Mouse (Mus musculus) CD8-positive naive resting alpha-beta T cell, adult 2 months (primary cell): ENCODE measurements around the gene Pak6.

Experiments used
- DNase-seq, 2 experiments: peaks; one replicate each; pipeline ENCODE4 v3.0.0; 2022; ENCODE audit warnings: low read depth in 2 of 2, low spot score in 2 of 2

The Pak6 gene

DNA sequence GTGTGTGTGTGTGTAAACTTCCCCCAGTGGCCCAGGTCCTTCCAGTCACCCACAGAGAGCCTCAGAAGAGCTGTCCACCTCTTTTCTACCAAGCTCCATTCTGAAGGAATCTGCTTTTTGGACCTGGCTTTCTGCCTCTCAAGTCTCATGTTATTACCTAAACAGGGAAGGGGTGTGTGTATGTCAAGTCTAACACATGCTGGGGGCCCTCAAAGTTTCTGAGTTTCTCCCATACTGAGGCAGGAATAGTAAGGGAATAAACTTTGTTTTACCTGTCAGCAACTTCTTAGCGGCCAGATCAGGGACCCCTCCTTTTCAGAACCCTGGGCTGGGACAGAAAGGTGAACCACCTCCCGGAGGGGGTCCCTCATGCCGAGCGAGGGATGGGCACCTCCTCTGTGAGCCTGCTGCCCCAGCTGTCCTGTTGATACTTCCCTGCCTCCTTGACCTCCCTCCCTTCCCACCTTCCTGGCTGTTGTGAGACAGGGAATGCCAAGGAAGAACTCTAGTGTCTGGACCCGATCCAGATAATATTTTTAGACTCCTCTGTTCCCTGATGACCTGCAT, 34.3 kb downstream of the Pak6 start:
- no peak for DNase-seq

DNA sequence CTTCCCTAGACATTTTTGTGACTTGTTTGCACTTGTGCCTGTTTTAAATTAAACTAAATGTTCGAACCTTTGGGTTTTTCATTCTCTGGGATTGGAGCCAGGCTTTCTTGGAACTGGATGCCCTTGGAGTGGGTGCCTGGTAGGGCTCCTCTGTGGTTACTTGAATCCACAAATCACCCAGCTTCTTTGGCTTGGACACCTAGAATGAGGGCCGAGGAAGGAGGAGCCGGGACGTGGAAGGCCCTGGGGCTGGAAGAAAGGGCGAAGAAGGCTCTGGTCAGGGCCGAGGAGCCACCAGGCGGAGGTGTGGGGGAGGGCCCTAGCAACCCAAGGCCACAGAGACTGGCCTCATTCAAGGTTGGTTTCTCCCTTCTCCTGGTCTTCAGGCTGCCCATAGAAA, 34.9 kb downstream of the Pak6 start:
- DNase-seq = no peak

DNA sequence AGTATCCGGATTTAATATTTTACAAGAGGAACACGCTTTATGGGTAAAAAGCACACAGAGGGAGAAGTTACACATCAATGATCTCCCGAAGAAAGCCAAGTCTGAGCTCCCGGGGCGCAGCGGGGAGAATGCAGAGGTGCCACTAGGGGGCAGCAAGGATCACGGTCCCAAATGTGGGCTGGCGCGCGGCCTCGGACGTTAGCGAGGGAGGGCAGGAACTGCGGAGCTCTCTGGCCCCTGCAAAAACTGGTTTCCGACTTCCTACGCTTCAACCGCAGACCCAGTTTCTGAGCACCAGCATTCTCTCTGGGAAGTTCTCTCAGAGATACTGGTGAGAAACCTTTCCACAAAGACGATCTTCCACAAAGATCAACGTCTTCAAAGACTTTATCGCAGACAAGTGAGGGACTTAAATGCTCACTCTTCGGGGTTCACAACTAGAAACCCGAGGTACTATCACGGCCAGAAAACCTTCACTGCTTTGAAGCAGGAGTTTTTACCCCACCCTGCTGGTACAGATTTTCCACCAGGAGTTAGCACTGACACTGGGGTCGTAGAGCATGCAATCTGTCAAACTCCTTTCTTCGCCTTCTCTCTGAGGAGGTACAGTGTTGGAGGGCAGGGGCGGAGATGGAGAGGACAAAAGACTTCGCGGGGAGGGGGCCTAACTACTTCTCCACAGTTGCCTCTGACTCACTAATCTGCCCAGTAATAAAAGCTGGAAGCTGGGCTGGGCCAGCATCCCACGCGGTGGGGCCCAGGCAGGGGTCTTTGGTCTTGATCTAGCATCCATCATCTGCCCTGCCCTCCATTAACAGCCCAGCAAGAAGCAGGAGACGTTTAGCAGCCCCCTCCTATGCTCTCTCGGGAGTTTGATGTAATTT, 37.3 kb downstream of the Pak6 start:
- DNase-seq = peak; percentile 59 to 74

DNA sequence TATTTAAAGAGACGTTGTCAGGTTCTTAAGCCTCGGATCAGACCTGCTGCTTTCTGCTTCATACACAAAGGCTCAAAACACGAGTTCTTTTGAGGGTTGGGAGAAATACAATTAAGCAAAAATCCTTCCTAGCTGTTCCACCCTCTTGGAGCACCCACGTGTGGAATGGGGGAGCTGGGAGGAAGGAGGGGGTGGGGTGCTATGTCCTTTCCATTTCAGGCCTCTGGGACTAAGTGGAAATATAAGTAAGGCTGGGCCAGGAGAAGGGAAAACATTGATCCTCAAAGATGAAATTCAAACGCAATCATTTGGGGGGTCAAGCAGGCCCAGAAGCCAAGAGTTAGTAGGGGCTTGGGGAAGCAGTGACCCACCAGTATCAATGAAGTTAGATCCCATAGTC, 38.1 kb downstream of the Pak6 start:
- no peak for DNase-seq

DNA sequence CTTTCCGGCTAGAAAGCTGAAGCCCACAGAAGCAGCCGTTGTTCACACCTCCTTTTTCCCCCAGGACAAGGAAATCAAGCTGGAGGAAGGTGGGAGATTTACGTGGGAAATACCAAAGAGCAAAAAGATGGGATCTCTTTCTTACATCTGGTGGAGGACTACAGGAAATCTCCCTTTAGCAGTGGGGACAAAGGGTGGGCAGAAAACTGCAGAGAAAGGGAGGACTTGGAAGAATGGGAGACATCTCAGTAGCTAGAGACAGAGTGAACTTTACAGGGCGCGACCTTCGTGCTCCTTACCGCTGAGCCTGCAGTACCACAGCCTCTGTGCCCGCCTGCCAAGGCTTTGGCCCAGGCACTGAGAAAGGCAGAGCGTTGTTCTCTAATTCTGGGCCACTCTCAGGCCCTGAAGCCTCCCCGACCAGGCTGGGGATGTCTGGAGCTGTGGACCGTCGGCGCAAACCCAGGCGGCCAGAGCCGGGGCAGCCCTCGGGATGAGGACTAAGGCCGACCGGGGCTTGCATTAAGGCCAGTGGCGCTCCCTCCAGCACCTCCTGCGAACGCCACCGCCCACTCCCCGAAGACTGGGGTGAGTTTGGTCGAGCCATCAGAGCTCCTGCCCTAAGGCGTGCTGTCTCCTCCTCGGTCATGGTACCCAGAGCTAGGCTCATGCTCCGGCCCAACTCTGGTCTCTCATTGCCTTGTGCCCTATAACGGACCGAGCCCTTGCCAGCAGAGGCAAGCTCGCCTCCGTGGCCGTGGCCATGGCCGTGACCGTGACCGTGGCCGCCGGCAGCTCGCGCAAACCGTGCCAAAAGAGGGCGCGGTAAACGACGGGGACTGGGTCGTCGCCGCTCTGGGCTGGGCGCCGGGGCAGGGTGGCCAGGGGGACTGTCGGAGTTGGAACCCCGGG, 39.1 kb downstream of the Pak6 start:
- no peak for DNase-seq

DNA sequence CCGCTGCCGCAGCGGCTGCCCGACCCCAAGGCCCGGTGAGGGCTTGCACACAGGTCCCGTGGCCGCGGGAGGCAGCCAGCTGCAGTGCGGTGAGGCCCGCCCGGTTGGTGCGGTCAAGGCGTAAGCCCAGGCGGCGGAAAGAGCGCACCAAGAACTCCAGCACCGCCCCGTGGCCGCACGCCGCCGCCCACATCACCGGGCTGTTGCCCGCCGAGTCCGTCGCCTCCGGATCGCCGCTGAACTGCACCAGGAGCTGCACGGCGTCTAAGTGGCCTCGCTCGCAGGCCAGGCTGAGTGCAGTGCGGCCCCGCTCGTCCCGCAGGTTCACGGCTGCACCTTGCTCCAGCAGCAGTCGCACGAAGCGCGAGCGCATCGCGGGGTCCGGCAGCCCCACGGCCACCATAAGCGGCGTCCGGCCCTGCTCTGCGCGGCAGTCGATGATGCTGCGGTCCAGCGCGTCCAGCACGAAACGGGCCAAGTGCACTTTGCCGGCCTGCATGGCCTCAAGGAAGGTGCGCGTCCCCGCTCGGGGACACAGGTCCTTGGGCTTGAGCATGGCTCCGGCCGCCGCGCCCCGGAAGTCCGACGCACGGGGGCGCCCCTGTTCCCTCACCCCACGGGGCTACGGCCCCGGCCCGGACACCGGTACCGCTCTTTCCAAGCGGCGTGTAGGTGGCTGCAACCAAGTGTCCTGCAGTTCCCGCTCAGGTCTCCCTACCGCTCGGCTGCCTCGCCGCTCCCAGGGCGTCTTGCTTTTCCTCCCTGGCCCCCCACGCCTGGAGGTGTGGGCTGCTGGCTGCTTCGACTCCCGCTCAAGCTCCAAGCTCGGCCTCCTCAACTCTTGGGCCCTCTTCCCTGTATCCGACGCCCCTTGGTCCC, 40.0 kb downstream of the Pak6 start:
- DNase-seq = no peak

DNA sequence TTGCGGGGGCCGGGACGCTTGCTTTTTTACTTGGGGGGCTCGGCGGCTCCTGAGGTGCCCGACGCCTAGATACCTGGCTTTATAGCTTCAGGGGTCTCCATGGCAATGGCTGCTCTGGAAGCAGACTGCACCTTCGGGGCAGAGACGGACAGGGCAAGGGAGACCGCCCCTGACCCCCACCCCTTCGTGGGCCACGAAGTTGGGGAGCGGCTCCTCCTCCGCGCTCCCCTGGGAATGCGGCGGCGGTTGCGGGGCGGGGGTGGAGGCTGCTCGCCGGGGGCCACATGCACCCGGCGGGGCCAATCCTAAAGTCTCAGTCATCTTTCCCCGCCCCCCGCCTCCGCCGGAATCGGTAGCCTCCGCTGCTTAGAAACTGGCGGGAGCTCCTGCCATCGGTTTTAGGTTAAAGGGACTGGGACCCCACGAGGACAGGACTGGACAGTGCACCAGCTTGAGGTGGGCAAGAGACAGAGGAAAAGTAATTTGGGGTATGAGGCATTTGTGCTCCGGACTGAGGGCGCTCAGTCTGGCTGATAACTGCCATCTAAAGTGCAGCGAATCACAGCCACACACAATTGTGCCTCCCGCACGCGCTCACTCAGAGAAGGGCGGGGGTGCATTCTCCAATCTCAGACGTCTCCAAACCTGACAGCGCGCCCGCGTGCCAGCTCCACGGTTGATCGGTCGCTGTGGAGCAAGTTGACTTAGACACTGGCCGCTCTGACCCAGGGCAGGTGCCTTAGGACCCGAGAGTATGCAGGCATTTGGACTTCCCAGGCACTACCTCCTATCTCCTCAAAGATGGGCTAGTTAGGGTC, 41.0 kb downstream of the Pak6 start, which contains the start of gene Ankrd63:
Ankrd63 (minus strand) TSS at position 51 of the 818 bp plus-strand sequence.
- DNase-seq = no peak

DNA sequence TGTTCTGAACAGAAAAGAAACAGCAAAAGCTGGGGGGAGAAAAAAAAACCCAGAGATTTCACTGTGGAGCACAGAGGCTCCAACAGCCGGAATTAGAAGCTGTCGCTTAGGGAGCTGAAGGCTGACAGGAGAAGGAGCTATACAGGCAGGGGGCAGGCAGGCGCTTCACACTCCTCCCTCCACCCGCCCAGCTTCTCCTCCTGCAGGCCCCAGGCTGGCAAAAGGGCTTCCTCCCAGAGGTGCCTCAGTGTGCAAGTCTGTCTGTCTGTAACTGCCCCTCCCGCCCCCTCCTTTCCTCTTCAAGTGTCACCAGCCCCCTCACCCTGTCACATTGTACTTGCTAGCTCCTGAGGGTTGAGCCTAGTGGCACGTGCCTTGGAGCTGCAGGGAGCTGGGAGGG, 43.3 kb downstream of the Pak6 start:
- no peak for DNase-seq

DNA sequence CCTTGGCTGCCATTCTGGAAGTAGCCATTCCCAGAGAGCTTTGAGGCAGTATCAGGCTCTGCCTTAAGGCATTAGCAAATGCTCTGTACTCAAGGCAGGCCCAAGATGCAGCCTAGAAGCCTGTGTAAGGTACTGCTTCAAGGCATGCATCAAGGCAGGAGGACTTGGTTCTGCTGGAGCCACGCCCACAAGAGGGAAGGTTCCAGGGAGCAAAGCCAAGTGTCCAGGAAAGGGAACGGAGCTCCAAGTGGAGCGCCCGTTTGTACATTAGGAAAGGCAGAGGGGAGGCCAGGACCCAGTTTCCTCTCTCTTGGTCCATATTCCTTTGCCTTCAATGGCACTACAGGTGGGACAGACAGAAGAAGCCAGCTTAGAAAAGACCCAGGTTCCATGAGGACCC, 45.4 kb downstream of the Pak6 start:
- DNase-seq = no peak

DNA sequence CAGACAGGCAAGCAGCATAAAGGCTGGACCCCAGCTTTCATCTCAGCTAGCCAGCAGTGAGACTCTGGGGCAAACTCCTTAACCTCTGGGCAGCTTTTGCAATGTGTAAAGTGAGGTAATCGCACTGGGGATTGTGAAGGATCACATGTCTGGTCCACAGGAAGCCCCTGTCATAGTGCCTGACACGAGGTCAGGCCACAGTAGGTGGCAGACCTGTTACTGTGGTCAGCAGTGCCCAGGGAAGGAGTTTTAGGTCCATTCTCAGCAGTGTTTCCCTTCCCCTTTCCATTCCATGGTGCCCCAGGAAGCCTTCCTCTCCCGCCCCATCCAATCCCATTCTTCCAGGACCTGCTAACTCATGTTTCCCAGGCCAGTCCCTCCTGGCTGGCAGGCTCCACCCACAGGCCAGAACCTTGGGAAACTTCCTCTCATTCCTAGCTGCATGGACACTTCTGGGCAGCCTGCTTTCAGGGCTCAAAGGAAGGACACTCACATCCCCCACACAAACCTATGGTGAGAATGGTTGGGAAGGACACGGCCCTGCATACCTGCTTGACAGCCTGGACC, 46.6 kb downstream of the Pak6 start:
- DNase-seq = no peak

DNA sequence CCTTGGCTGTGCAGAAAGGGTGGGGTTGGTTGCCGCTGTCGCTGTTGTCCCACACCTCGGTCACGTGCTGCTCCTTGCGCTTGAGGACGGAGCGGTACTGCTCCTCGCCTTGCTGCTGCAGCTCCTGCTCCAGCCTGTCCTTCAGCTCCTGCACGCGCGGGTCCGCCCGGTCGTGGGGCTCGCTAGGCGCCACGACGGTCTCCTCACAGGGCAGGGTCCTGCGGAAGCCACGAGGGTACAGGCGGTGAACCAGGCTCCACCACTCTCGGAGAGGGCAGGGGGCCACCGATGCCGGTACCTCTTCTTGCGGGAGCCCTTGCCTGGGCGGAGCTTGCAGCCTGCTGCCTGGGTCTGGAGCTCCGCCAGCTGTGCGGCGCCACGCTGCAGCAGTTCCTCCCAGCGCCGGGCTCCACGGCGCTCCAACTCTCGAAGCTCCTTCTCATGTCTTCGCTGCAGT, 48.0 kb downstream of the Pak6 start:
- no peak for DNase-seq

DNA sequence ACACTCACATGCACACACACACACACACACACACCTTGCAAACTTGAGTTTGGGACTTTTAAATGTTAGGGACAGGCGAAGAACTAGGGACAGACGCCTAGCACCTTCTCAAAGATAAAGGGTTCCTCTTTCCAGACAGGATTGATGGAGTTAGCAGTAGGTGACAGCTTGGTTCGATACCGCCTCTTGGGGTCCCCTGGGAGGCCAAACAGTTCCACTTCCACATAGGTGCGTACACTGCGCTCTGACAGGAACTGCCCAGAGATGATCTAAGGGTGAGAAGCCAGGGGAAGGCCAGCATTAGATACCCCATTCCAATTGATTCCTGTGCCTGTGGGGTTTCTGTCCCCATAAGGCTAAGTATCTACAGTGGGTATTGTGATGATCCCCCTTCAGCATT, 50.5 kb downstream of the Pak6 start:
- no peak for DNase-seq

DNA sequence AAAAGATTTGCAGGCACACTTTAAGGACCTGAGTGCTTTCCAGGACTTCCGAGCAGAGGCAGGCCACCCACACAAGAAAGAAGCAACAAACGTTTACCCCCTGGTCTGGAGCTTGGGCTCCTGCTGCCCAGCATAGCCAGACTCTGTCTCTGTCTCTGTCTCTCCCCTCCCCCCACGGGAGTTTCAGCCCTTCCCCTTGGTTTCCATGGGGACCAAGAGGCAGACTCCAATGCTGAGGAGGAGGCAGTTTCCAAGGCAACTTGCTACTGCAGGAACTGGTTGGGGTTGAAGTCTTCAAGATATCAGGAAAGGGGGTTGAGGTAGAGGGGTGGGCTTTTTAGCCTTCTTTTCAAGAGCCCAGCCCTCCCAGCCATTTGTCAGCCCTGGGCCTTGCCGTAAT, 51.1 kb downstream of the Pak6 start:
- no peak for DNase-seq

DNA sequence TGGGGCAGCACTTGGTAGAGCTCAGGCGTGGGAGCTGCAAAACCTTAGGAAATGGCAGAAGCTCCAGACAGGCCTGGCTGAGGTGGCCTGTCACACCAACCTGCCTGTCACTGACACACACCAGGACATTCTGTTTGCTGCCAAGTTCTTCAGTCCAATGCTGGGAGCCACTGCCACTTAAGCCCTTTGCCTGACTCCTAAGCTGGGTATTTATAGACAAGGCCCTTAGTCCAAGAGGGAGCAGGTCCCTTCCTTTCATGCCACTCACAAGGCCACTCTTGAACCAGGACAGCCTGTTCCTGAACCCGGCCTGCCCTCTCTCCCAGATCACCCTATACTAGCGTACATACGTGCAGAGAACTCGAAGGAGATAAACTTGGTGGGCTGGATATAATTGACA, 53.6 kb downstream of the Pak6 start:
- no peak for DNase-seq

DNA sequence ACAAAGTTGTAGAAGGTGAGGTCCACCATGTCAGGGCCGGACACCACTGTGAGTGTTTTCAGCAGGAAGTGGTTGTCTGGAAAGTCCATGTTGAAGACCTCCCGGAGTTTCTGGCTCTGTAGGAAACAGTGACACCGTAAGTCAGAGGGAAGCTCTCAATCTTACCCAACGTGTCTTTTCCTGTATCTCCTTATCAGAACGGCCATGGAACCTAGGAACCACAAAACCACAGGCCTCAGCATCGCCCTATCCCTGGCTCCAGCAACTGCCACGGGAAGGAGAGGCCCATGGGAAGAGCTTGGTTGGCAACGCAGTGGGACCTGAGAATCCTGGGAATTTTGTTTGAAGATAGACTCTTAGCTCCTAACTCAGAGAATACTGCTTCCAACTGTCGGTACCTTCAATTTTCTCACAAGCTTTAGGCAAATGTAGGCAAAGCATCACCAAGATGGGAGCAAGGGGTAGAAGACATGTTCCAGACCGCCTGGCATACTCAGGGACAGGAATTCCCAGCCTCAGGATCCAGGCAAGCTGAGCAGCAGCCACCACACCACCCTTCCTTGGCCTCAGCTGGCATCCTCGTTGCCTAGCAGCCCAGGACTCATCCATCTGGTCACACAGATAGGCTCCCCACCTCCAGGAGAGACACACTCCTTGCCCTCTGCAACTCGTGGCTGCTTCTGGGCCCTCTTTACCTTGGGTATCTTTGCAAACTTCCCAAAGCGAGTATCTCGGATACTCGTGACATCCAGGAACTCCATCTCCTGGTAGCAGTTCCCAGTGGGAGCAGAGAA, 60.8 kb downstream of the Pak6 start:
- no peak for DNase-seq

DNA sequence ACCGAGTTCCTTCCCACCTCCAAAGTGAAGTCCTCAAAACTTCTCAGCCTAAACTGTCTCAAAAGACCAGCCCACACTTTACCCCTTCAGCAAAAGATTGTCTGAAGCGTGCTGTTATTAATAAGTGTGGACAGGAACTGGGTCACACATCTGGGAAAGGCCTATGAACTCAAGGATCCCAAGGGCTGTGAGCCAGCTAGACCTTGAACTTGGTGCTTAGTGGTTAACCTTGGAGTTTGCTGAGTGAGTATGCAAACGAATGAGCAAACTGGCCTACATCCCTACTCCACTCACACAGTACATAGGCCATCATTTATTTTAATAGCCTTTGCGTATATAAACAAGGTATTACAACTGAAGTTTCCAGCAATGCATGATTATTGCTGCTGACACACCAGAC, 62.4 kb downstream of the Pak6 start:
- no peak for DNase-seq

DNA sequence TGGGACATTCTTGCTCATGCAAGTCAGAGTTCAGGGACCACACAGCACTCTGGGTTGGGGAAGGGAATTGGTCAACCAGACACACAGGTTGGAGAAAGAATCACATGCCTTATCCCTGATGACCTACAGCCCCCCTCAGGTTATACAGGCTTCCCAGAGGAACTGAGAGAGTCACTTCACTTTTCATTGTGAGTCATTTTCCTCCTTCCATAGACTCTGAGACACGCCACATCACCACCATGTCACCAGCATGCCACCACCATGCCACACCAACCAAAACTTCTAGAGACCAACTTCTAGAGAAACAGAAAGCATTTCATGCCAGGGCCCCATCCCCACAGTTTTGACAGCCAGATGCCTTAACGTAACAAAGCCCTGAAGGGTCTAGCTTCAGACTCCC, 63.8 kb downstream of the Pak6 start:
- DNase-seq = no peak

DNA sequence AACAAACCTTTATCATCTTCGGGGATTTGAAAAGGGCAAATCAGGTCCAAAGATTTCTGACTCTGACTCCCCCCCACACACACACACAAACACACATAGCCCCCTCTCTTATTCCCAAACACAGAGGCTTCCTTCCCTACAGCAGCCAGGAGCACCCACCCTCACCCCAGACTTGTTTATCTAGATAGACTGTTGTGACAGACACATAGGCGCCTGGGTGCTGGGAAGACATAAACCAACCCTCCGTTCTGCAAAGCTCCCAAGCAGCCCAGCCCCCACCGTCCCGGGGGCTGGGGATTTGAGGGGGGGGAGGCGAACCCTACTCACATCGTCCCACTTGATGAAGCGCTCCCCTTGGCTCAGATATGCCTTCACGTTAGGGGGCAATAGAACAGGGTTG, 64.8 kb downstream of the Pak6 start:
- no peak for DNase-seq

DNA sequence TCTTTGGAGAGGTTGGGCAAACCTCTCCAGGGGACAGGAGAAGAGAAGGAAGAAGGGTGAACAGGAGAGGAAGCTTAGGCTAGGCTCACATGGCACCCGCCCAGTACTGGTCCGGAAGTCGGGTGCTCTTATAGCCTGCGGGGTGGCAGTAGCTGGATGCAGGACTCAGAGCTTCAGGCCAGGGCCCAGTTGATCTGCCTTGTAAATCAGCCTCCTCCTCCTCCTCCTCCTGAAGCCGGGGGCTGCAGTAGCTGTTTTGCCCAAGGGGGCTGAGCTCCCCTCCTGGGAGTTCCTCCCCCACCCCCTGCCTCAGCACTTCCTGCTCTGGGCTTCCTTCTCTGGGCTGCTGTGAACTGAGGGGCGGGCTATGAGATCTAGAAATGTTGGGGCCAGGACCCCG, 65.2 kb downstream of the Pak6 start, which contains the start of gene Plcb2:
Plcb2 (minus strand) TSS at position 102 of the 400 bp plus-strand sequence.
- DNase-seq = peak; percentile 32 to 47
